Mouse (Mus musculus) neural tube, embryonic 15.5 days (tissue): ENCODE measurements around the gene Gm49391. TPM values are rescaled to one million over a fixed set of nuclear protein-coding genes. Genes with fewer than 3 reads are reported as not detected.

Experiments
- ATAC-seq: fragments of 200-750 bp; cut with Nextera tagmentation; 2 replicates; pipeline ENCODE4 v1.8.0; 2017; ENCODE audit warnings: mild to moderate bottlenecking, moderate TSS enrichment, moderate library complexity; ENCODE audit not compliant: low FRiP score
- H3K27ac ChIP-seq: fragments of 300-500 bp; sonication (generic); replicated peaks from 2 replicates; pipeline ENCODE4 v1.5.1; 2015; ENCODE audit warnings: mild to moderate bottlenecking, inconsistent platforms
- H3K27me3 ChIP-seq: fragments of 300-500 bp; sonication (generic); replicated peaks from 2 replicates; pipeline ENCODE4 v1.6.1; 2015; ENCODE audit warnings: inconsistent platforms
- H3K36me3 ChIP-seq: fragments of 300-500 bp; sonication (generic); 2 replicates; pipeline ENCODE4 v1.6.1; 2015; ENCODE audit warnings: inconsistent platforms
- H3K4me1 ChIP-seq: fragments of 300-500 bp; sonication (generic); 2 replicates; pipeline ENCODE4 v1.6.1; 2015; ENCODE audit warnings: inconsistent platforms
- H3K4me2 ChIP-seq: fragments of 300-500 bp; sonication (generic); 2 replicates; pipeline ENCODE4 v1.6.1; 2015; ENCODE audit warnings: inconsistent platforms, mild to moderate bottlenecking, moderate library complexity
- H3K4me3 ChIP-seq: fragments of 300-500 bp; sonication (generic); replicated peaks from 2 replicates; pipeline ENCODE4 v1.5.1; 2015; ENCODE audit warnings: mild to moderate bottlenecking, inconsistent platforms
- H3K9ac ChIP-seq: fragments of 300-500 bp; sonication (generic); replicated peaks from 2 replicates; pipeline ENCODE4 v1.6.1; 2015; ENCODE audit warnings: mild to moderate bottlenecking, inconsistent platforms
- H3K9me3 ChIP-seq: fragments of 300-500 bp; sonication (generic); replicated peaks from 2 replicates; pipeline ENCODE4 v1.6.1; 2016; ENCODE audit warnings: inconsistent platforms
- WGBS: fragments of 180-500 bp; shearing (Covaris S2); methylation state at CpG from one replicate; pipeline ENCODE4 v1.1.7; 2015; ENCODE audit warnings: mixed read lengths; 5-methylcytosine and 5-hydroxymethylcytosine counted together
- polyA plus RNA-seq: library from polyadenylated mRNA; unstranded; fragments of >200 nt; fragmentation: Nextera tagmentation; extraction: Ambion mirVana; gene quantifications from 2 replicates; pipeline ENCODE4 v1.2.1, GENCODE M21; 2015

The Gm49391 gene
- polyA plus RNA-seq, 1 experiment from 2014 or later, result 0.23 TPM

DNA sequence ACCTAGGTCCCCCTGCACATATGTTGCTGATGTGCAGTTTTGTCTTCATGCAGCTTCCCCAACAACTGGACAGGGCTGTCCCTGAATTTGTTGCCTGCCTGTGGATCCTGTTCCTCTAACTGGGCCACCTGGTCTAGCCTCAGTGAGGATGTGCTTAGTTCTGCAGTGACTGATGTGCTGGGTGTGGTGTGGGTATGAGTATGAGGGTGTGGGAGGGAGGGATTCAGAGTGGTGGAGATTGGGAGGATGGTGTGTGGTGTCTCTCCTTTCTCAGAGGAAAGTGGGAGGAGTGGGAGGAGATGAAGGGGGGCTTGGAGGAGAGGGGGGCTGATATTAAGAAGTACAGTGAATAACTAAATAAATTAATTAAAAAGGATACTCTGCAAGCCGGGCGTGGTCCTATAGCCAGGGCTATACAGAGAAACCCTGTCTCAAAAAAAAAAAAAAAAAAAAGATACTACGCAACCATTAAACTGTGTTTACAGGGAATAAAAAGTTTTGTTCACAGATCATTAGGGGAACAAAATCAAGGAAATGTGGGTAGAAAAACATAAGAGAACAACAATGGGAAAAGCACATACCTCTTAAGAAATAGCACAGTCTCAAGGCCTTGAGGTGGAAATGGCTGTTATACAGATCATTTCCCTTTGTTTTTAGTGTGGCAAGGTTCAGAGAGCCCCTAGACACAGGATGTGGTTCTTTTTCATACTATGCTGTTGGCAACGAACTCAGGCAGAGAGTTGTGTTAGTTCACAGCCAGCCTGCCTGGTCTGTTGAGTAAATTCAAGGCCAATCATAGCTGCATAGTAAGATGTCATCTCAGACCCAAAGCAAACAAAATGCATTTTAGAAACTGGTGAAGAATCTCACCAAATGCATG, 87.9 kb downstream of the Gm49391 start:
- no peaks in the 10 kb centered on the region for H3K4me1 ChIP-seq
- no peak for ATAC-seq
- 87% methylated on average over 4 of the region's 4 CpGs for WGBS
- H3K9me3 ChIP-seq, result no peaks in the 10 kb centered on the region
- no peaks in the 10 kb centered on the region for H3K36me3 ChIP-seq
- no peak overlapping the region for H3K9ac ChIP-seq
- H3K27me3 ChIP-seq, result no peaks in the 10 kb centered on the region
- no peak overlapping the region for H3K4me3 ChIP-seq
- H3K27ac ChIP-seq, result no peak overlapping the region
- no peak overlapping the region for H3K4me2 ChIP-seq

Other genes starting within 250 kb of the Gm49391 start
- gene BC051665, start 150.2 kb downstream of the Gm49391 start, polyA plus RNA-seq, result not detected in 2 replicates
- not detected in 2 replicates for gene Ctsll3, start 133.7 kb downstream of the Gm49391 start, polyA plus RNA-seq
- not detected in 2 replicates for gene 4930486L24Rik, start 72.1 kb downstream of the Gm49391 start, polyA plus RNA-seq
- 0.32 TPM in 1 of 2 replicates, not detected in the other for gene Gm49392, start 39.7 kb downstream of the Gm49391 start, polyA plus RNA-seq
- 1.2 and 1.8 TPM in 2 replicates for gene Ctla2b, start 39.1 kb downstream of the Gm49391 start, polyA plus RNA-seq
- not detected in 2 replicates for gene Tpbpb, start 31.7 kb downstream of the Gm49391 start, polyA plus RNA-seq
- gene Gm49393, start 981 bp downstream of the Gm49391 start, polyA plus RNA-seq, result not detected in 2 replicates
- 16.3 and 27.7 TPM in 2 replicates for gene Ctla2a, start 54 bp upstream of the Gm49391 start, polyA plus RNA-seq
- not detected in 2 replicates for gene Tpbpa, start 5.4 kb upstream of the Gm49391 start, polyA plus RNA-seq
- gene Ctsj, start 69.4 kb upstream of the Gm49391 start, polyA plus RNA-seq, result not detected in 2 replicates
- gene Ctsq, start 104.1 kb upstream of the Gm49391 start, polyA plus RNA-seq, result not detected in 2 replicates
- not detected in 2 replicates for gene Ctsr, start 227.7 kb upstream of the Gm49391 start, polyA plus RNA-seq